Mouse (Mus musculus) G1E-ER4 (cell line): ENCODE results near the gene Magi2. TPM values are rescaled to one million over a fixed set of nuclear protein-coding genes. Genes with fewer than 3 reads are reported as not detected.

ENCODE experiments used
- GATA1 ChIP-seq: IDR thresholded peaks from one replicate; pipeline ENCODE4 v1.8.0; 2012; ENCODE audit warnings: low read length, inconsistent platforms
- polyA plus RNA-seq: library from polyadenylated mRNA; stranded (reverse); fragments of >175 nt; gene quantifications from 2 replicates; pipeline ENCODE4 v1.2.3, GENCODE M21; 2012

Gene Magi2
- polyA plus RNA-seq, 1 experiment = 0.94 TPM

DNA sequence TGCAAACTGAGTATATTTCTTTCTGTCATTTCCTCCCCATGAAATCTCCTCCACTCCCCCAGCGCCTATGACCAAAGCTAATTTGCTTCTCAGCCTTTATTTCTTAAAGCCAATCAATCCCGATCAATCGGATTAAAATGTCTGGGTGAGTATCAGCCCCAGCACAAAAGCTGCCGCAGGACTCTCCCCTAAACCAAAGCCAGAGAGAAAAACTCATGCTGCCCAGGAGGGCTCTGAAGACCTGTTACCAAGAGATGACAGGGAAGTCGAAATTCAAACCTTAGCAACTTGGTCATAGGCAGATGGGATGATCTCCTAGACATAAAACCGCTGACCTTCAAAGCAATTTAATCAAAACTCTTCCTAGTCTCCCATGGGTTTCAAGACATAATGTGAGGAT, 754.7 kb downstream of the Magi2 start:
- TF ChIP-seq GATA1 = no peak

- TF ChIP-seq GATA1 = no peak
These were observed 755.2 kb downstream of the Magi2 start for GRCm38 (mm10) chr5:19982031-19982430.

- no peak for TF ChIP-seq GATA1
These were observed 772.6 kb downstream of the Magi2 start for GRCm38 (mm10) chr5:19999486-19999885.

DNA sequence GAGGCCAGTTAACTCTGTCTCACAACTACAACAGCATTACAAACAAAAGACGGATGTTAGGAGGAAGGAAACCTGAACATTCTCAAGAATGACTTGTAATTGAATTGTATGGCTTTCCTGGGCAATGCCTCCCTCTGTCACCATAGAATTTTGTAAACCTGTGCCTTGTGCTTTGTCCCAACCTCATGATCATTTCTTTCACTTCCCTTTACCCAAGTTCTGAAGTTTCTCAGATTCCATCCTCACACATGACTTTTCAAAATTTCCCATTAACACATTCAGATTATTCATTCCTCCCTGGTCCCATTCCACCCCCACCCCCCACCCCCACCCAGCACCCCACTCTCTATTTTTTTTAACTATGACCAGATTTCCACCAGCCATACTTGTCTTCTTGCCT, 773.1 kb downstream of the Magi2 start:
- no peak for TF ChIP-seq GATA1

DNA sequence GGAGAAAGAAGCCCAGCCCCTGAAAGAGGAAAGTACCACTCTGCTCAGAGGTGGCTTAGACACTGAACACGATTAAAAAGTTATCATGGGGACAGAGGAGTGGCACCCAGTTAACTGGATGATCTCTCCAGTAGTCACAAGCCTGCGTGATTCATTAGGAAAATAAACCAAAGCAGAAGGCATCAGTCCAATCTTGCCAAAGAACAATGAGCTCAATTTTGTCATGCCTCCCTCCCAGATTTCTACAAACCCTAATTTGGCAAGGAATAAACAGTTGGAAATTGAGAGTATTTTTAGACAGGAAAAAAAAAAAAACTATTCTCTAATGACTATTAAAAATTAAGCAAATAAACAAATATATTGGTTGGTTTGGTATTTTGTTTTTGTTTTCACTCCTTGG, 779.8 kb downstream of the Magi2 start:
- no peak for TF ChIP-seq GATA1

GRCm38 (mm10) chr5:20007246-20007645, 780.4 kb downstream of the Magi2 start:
- TF ChIP-seq GATA1 = no peak

GRCm38 (mm10) chr5:20010210-20010609, 783.4 kb downstream of the Magi2 start:
- TF ChIP-seq GATA1 = no peak

- no peak for TF ChIP-seq GATA1
These were observed 791.2 kb downstream of the Magi2 start for GRCm38 (mm10) chr5:20018063-20018462.

GRCm38 (mm10) chr5:20046649-20047048, 819.8 kb downstream of the Magi2 start:
- no peak for TF ChIP-seq GATA1

DNA sequence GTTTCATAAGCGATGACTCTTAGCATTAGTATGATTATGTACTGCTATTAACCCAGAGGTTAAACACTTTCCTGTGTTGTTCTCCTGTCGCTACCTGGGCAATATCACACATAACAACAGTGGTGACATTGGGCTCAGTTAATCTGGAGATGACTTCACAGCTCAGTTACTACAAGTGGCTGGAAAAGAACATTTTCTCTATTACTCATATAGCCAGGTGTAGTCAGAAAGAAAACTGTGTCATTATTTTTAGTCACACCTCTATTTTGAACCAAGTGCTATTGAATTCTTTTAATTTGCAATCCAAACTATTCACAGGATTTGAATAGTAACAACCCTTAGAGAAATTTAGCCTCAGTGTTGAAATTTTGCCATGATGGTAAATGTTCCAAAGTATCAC, 821.5 kb downstream of the Magi2 start:
- TF ChIP-seq GATA1 = no peak

- TF ChIP-seq GATA1 = no peak
These were observed 823.4 kb downstream of the Magi2 start for GRCm38 (mm10) chr5:20050284-20050683.

DNA sequence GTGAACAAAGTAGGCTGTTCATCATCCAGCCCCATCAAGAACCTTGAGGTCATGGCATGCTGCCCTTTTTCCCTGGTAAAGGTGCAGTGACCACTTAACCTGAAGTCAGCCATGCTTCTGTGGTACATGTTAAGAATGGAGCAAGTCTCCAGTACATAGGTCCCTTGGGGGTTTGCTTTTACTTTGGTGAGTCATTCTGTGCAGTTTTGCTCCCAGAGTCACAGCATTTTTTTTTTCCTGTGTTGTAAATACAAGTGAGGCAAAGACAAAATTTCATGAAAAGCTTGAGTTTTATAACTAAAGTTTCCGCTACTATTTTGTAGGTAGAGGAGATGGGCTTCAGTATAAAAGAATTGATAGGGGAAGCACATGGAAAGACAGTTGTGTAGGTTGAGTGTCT, 828.2 kb downstream of the Magi2 start:
- TF ChIP-seq GATA1 = no peak

DNA sequence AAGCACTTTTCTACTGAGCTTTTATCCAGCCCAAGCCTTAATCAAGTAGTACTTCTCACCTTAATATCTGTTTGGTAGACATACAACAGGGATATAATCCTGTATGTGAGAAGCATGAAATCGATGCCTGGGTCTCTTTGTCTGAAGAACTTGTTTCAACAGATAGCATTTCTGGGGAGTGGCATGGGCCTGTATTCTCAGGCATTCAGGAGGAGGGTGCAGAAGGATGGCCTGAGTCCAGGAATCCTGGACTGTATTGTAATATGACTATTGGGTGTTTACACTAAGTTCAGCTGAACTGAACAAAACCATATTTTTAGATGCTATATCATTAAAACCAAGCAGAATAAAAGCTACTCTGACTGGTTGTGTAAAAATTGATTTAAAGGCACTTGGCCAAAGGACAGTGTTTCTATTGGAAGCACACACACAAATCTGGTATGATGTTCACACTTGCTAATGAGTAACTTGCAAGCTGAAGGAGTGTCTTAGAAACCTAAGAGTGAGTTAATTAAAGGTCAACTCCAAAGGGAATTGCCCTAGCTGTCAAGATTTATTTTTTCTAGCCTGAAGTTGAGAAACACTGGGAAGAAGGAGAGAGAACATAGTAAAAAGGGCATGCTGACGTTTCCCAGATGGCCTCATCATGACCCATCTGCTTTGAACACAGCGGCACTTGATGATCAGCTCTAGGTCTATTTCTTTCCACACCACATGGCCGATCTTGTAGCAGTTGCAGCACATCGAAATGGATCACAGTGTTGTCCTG, 829.4 kb downstream of the Magi2 start:
- TF ChIP-seq GATA1 = no peak

GRCm38 (mm10) chr5:20056856-20057255, 830.0 kb downstream of the Magi2 start:
- TF ChIP-seq GATA1 = no peak

GRCm38 (mm10) chr5:20062011-20062410, 835.2 kb downstream of the Magi2 start:
- no peak for TF ChIP-seq GATA1

DNA sequence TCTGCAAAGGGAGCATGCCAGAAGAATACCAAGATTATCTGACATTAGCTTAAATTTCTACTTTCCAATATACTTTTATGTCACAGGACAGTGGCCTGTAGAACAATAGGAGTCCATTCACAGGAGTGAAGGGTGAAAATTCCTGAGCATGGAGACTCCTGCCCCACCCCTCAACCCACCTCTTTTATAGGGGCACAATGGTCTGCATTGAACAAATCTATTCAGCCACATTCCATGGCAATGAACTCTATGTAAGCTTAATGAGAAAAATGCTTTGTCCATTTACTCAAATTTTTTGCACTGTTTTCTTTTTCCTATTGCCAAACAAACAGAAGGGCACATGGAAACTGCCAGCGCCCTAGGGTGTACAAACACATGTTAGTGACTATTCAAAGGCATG, 838.2 kb downstream of the Magi2 start:
- no peak for TF ChIP-seq GATA1

DNA sequence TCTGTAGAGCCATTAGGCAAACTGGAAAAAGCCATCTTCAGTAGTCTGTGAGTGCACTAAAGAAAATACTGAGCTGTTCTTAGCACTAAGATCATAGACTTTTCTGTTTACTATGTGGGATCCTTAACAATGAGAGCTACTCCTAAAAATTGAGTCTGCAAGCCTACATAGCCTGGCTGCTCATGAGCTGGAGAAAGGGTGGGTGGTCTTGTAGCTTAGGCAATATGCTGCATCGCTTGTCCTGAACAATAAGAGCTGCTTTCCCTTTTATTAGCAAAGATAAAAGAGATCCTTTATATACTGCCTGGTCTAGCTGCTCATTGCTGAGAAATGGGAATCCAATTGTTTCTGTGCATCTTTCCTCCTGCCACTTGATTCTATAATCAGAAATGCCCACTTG, 841.7 kb downstream of the Magi2 start:
- TF ChIP-seq GATA1 = no peak
